Mouse (Mus musculus) G1E (cell line): ENCODE data around the gene BC049352.

Experiments
- CTCF ChIP-seq: IDR thresholded peaks from 2 replicates; pipeline ENCODE4 v1.5.1; 2012; ENCODE audit warnings: low read depth, low read length, inconsistent platforms, mixed read lengths
- GATA1 ChIP-seq: IDR thresholded peaks from 2 replicates; pipeline ENCODE4 v1.6.1; 2012; ENCODE audit warnings: borderline replicate concordance, low read length, inconsistent platforms, mixed read lengths
- POLR2AphosphoS5 ChIP-seq: IDR thresholded peaks from 2 replicates; pipeline ENCODE4 v1.6.1; 2012; ENCODE audit warnings: low read depth, low read length, inconsistent platforms; ENCODE audit not compliant: insufficient replicate concordance
- TAL1 ChIP-seq: conservative IDR thresholded peaks from 2 replicates; pipeline ENCODE4 v1.6.1; 2012; ENCODE audit warnings: low read depth, low read length, inconsistent platforms, mixed read lengths

GRCm38 (mm10) chr9:45207015-45207743, 25.4 kb downstream of the BC049352 start:
- no peak for TF ChIP-seq CTCF
- TF ChIP-seq GATA1, result no peak
- no peak for TF ChIP-seq TAL1
- no peak for TF ChIP-seq POLR2AphosphoS5
